Mouse (Mus musculus): ENCODE results near the gene Mpg. TPM values are rescaled to one million over a fixed set of nuclear protein-coding genes. Genes with fewer than 3 reads are reported as not detected.

The Mpg gene
- polyA plus RNA-seq (2015; fragmentation: Nextera tagmentation; extraction: Ambion mirVana), result 17.7 and 20.4 TPM in 2 replicates

GRCm38 (mm10) chr11:32226124-32226871, at the start of gene Mpg:
Gene Mpg, plus strand, starts transcription at chr11:32226505.

GRCm38 (mm10) chr11:32200075-32200601, 26.2 kb upstream of the Mpg start, which contains the start of gene Il9r:
Gene Il9r, minus strand, starts transcription at chr11:32200279.

GRCm38 (mm10) chr11:32205058-32205873, 21.0 kb upstream of the Mpg start, which contains the start of gene Snrnp25:
Gene Snrnp25, plus strand, starts transcription at chr11:32205415.

GRCm38 (mm10) chr11:32221951-32222409, 4.3 kb upstream of the Mpg start, which contains the start of gene Rhbdf1:
Gene Rhbdf1, minus strand, starts transcription at chr11:32222300.

GRCm38 (mm10) chr11:32267188-32267884, 41.0 kb downstream of the Mpg start, which contains the start of gene Nprl3:
Gene Nprl3, minus strand, starts transcription at chr11:32267707.

GRCm38 (mm10) chr11:32276347-32276746, 50.0 kb downstream of the Mpg start, which contains the start of gene Hba-x:
Gene Hba-x, plus strand, starts transcription at chr11:32276400.

Other genes with a start within 250 kb of the Mpg start
- gene Nsg2, start 226.0 kb upstream of the Mpg start, polyA plus RNA-seq (2015; fragmentation: Nextera tagmentation; extraction: Ambion mirVana), result 1.3 and 1.4 TPM in 2 replicates
- 0.06 TPM in 1 of 2 replicates, not detected in the other for gene Il9r, start 26.2 kb upstream of the Mpg start, polyA plus RNA-seq (2015; fragmentation: Nextera tagmentation; extraction: Ambion mirVana)
- 13.7 and 19.0 TPM in 2 replicates for gene Snrnp25, start 21.1 kb upstream of the Mpg start, polyA plus RNA-seq (2015; fragmentation: Nextera tagmentation; extraction: Ambion mirVana)
- gene Rhbdf1, start 4.2 kb upstream of the Mpg start, polyA plus RNA-seq (2015; fragmentation: Nextera tagmentation; extraction: Ambion mirVana), result 43.7 and 46.3 TPM in 2 replicates
- 19.0 and 21.6 TPM in 2 replicates for gene Nprl3, start 41.2 kb downstream of the Mpg start, polyA plus RNA-seq (2015; fragmentation: Nextera tagmentation; extraction: Ambion mirVana)
- gene Hba-x, start 49.9 kb downstream of the Mpg start, polyA plus RNA-seq (2015; fragmentation: Nextera tagmentation; extraction: Ambion mirVana), result 0.19 TPM in 1 of 2 replicates, not detected in the other
- gene Hba-a1, start 57.0 kb downstream of the Mpg start, polyA plus RNA-seq (2015; fragmentation: Nextera tagmentation; extraction: Ambion mirVana), result 1,152 and 1,351 TPM in 2 replicates
- 0.77 TPM in 1 of 2 replicates, not detected in the other for gene Hbq1b, start 60.5 kb downstream of the Mpg start, polyA plus RNA-seq (2015; fragmentation: Nextera tagmentation; extraction: Ambion mirVana)
- 2,779 and 3,226 TPM in 2 replicates for gene Hba-a2, start 70.0 kb downstream of the Mpg start, polyA plus RNA-seq (2015; fragmentation: Nextera tagmentation; extraction: Ambion mirVana)
- not detected in 2 replicates for gene Hbq1a, start 73.6 kb downstream of the Mpg start, polyA plus RNA-seq (2015; fragmentation: Nextera tagmentation; extraction: Ambion mirVana)
- 7.7 and 8.4 TPM in 2 replicates for gene Sh3pxd2b, start 121.3 kb downstream of the Mpg start, polyA plus RNA-seq (2015; fragmentation: Nextera tagmentation; extraction: Ambion mirVana)
- gene Ubtd2, start 228.9 kb downstream of the Mpg start, polyA plus RNA-seq (2015; fragmentation: Nextera tagmentation; extraction: Ambion mirVana), result 35.0 and 36.2 TPM in 2 replicates

Data from skeletal muscle tissue, postnatal 0 days (tissue).